Mouse (Mus musculus) cerebellum, adult 2 months (tissue): ENCODE data around the gene Map4k3. TPM values are rescaled to one million over a fixed set of nuclear protein-coding genes. Genes with fewer than 3 reads are reported as not detected.

Source experiments
- DNase-seq, 2 experiments: peaks; one replicate each; pipeline ENCODE4 v3.0.0; 2021
- H3K27ac ChIP-seq: fragments of 200-500 bp; 2 replicates; pipeline ENCODE4 v1.5.1; 2012; ENCODE audit warnings: low read length, control low read depth, inconsistent platforms; ENCODE audit not compliant: insufficient read depth
- H3K27me3 ChIP-seq: fragments of 200-500 bp; 2 replicates; pipeline ENCODE4 v1.6.1; 2012; ENCODE audit warnings: inconsistent platforms, mild to moderate bottlenecking, low read length, moderate library complexity; ENCODE audit not compliant: control insufficient read depth, insufficient read depth
- H3K4me1 ChIP-seq: fragments of 200-500 bp; 2 replicates; pipeline ENCODE4 v1.6.1; 2011; ENCODE audit warnings: low read length; ENCODE audit not compliant: control insufficient read depth, insufficient read depth
- H3K4me3 ChIP-seq: fragments of 200-500 bp; replicated peaks from 2 replicates; pipeline ENCODE3; 2011; ENCODE audit warnings: mild to moderate bottlenecking, low read depth, low read length, control low read depth; ENCODE audit not compliant: insufficient read depth
- CTCF ChIP-seq: fragments of 200-500 bp; IDR thresholded peaks from 2 replicates; pipeline ENCODE4 v1.5.1; 2011; ENCODE audit warnings: low read depth, mild to moderate bottlenecking, control low read depth, low read length, moderate library complexity, borderline replicate concordance; ENCODE audit not compliant: insufficient read depth
- POLR2A ChIP-seq: fragments of 200-500 bp; IDR thresholded peaks from 2 replicates; pipeline ENCODE4 v1.6.1; 2011; ENCODE audit warnings: low read length, control low read depth, borderline replicate concordance; ENCODE audit not compliant: insufficient read depth
- WGBS: fragments of 180-500 bp; shearing (Covaris S2); methylation state at CpG from one replicate; pipeline ENCODE4 v1.1.7; 2018; 5-methylcytosine and 5-hydroxymethylcytosine counted together
- polyA plus RNA-seq: library from polyadenylated mRNA; depleted of rRNA; stranded (reverse); fragments of >200 nt; gene quantifications from 2 replicates; pipeline ENCODE4 v1.2.3, GENCODE M21; 2012

The Map4k3 gene
- polyA plus RNA-seq, 1 experiment = 45.3 TPM

DNA sequence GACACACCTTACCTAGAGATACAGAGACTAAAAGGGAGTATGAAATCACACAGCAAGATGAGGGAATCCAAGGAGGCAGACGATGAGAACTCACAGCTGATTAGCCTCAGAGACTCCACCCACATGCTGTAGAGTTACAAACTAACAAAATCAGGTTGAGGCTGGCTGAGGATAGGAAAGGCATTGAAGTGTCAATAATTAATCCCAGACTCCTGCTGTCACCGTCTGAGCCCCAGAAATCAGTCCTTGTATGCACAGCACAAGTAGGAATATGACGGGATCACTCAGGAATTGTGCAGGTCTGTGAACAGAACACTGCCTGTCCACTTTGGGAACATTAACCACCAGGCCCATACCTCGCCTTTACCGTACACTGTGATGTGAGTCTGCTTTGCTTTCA is 81.4 kb downstream of the Map4k3 start:
- peaks cover 14% of the 10 kb centered on the region for H3K4me1 ChIP-seq
- H3K27me3 ChIP-seq = no peaks in the 10 kb centered on the region
- no peak overlapping the region for H3K27ac ChIP-seq
- TF ChIP-seq POLR2A (no peak), CTCF (no peak)
- DNase-seq = peak in 1 of 2 experiments; percentile 42
- H3K4me3 ChIP-seq = no peak overlapping the region
- WGBS = 29% methylated on average over 5 of the region's 5 CpGs

DNA sequence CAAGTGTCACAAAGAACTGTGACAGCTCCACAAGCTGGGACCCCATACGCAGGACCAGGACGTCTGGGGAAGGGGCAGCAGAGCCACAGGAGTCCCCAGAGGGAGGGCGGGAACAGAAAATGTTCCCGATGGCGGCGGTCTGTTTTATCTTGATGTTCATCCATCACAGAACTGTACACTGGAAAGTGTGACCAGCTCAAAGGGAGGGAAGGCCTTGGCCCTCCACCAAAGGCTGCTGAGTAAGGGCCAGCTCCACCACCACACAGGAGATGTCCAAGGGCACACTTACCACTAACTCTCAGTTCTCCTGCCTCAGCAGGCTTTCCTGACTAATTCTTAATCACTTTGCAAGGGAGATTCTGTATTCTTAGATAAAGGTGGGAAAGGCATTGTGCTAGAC is 82.2 kb downstream of the Map4k3 start:
- 54% methylated on average over 6 of the region's 6 CpGs for WGBS
- H3K27me3 ChIP-seq = no peaks in the 10 kb centered on the region
- H3K27ac ChIP-seq = no peak overlapping the region
- H3K4me1 ChIP-seq = peaks cover 14% of the 10 kb centered on the region
- no peak for DNase-seq
- no peak overlapping the region for H3K4me3 ChIP-seq
- TF ChIP-seq POLR2A (no peak), CTCF (no peak)

- H3K27ac ChIP-seq = no peak overlapping the region
- no peak overlapping the region for H3K4me3 ChIP-seq
- no peak for DNase-seq
- 90% methylated on average over 8 of the region's 8 CpGs for WGBS
- H3K4me1 ChIP-seq = peaks cover 14% of the 10 kb centered on the region
- H3K27me3 ChIP-seq = no peaks in the 10 kb centered on the region
- TF ChIP-seq POLR2A = no peak
- no peak for TF ChIP-seq CTCF
These were observed 82.6 kb downstream of the Map4k3 start for GRCm38 (mm10) chr17:80645694-80646034.

DNA sequence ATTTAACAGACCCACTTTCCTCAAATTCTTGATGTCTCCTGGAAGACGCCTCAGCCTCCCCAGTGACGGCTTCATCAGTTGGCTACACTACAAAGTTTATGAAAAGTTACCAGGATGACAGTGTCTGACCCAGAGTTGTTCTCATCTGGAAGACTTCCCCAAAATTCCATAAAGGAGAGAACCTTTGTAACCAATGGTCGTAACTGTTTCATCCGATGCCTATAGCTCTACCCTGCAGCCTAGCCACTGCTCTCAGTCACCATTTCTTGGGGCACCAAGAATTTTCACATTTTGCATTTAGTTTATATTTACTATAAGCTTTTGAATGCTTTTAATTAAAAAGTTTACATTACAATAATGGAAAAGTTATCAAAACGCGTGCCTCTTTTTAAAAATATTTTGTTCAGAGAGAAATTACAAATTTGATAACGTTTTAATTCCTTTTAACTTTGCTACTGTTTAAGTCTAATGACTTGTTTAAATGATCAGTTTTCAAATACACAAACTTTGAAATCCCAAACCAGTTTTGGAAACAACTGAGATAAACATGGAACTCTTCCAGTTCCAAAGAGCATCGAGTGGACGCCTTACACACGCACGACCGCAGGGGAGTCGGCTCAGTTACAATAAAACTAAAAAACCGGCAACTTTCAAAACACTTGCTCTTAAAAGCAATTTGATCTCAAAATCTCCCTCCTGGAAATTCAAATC is 83.1 kb downstream of the Map4k3 start:
- TF ChIP-seq POLR2A (no peak), CTCF (no peak)
- DNase-seq = no peak
- no peak overlapping the region for H3K4me3 ChIP-seq

GRCm38 (mm10) chr17:80644567-80644966 is 83.7 kb downstream of the Map4k3 start:
- peaks cover 14% of the 10 kb centered on the region for H3K4me1 ChIP-seq
- TF ChIP-seq CTCF (no peak), POLR2A (no peak)
- no peak overlapping the region for H3K27ac ChIP-seq
- WGBS = 79% methylated on average over 13 of the region's 13 CpGs
- no peaks in the 10 kb centered on the region for H3K27me3 ChIP-seq
- no peak for DNase-seq
- H3K4me3 ChIP-seq = no peak overlapping the region

More for the DNA sequence above, 83.1 kb downstream of the Map4k3 start:
- H3K4me1 ChIP-seq = peaks cover 14% of the 10 kb centered on the region
- H3K27me3 ChIP-seq = no peaks in the 10 kb centered on the region
- H3K27ac ChIP-seq = no peak overlapping the region
- 90% methylated on average over 14 of the region's 14 CpGs for WGBS

- Histone ChIP-seq H3K27ac (no peak overlapping the region), H3K4me3 (no peak overlapping the region), H3K27me3 (no peaks in the 10 kb centered on the region), H3K4me1 (no peaks in the 10 kb centered on the region)
- DNase-seq = no peak
- WGBS = 62% methylated on average over 8 of the region's 8 CpGs
- TF ChIP-seq POLR2A (no peak), CTCF (no peak)
These were observed 90.2 kb downstream of the Map4k3 start for GRCm38 (mm10) chr17:80638121-80638520.

DNA sequence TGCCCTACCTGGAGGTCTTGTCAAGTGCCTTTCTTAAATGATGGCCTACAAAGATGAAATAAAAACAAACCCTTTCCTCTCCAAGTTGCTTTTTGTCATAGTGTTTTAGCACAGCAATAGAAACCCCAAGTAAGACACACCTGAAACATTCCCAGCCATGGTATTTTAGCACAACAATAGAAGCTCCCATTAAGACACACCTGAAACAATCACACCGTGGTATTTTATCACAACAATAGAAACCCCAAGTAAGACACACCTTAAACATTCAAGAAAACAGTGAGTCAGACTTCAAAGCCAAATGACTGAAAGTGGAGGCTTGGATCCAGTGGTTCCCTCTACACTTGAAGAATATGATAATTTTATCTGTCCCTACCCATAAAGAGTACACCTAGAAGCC is 92.5 kb downstream of the Map4k3 start:
- DNase-seq = no peak
- Histone ChIP-seq H3K27me3 (no peaks in the 10 kb centered on the region), H3K4me1 (no peaks in the 10 kb centered on the region), H3K4me3 (no peak overlapping the region), H3K27ac (no peak overlapping the region)
- WGBS = 90% methylated on average over 1 of the region's 1 CpGs
- TF ChIP-seq POLR2A = no peak
- no peak for TF ChIP-seq CTCF

- H3K4me3 ChIP-seq = no peak overlapping the region
- no peaks in the 10 kb centered on the region for H3K4me1 ChIP-seq
- DNase-seq = no peak
- TF ChIP-seq CTCF (no peak), POLR2A (no peak)
- H3K27ac ChIP-seq = no peak overlapping the region
- WGBS = 92% methylated on average over 5 of the region's 5 CpGs
- H3K27me3 ChIP-seq = no peaks in the 10 kb centered on the region
These were observed 95.4 kb downstream of the Map4k3 start for GRCm38 (mm10) chr17:80632846-80633245.
